Mouse (Mus musculus) splenic B cell, adult 2 months (primary cell): ENCODE data around the gene Arhgap30.

ENCODE experiments used
- DNase-seq: peaks from one replicate; pipeline ENCODE4 v3.0.0-alpha.2; 2011; ENCODE audit warnings: low read depth, low spot score
- H3K27me3 ChIP-seq: 2 replicates; pipeline ENCODE4 v1.6.1; 2012; ENCODE audit warnings: mild to moderate bottlenecking, low read length, moderate library complexity, mixed read lengths; ENCODE audit not compliant: control insufficient read depth, poor library complexity, insufficient read depth, severe bottlenecking
- H3K36me3 ChIP-seq: 2 replicates; pipeline ENCODE4 v1.6.1; 2012; ENCODE audit warnings: mild to moderate bottlenecking, low read length, moderate library complexity, mixed read lengths; ENCODE audit not compliant: control insufficient read depth, poor library complexity, insufficient read depth, severe bottlenecking

The Arhgap30 gene

GRCm38 (mm10) chr1:171361106-171362103 lies 27.3 kb upstream of the Arhgap30 start:
- DNase-seq = peak; percentile 89
- H3K36me3 ChIP-seq = no peaks in the 10 kb centered on the region; the same call in 1 of the 2 replicates
- H3K27me3 ChIP-seq = no peaks in the 10 kb centered on the region

DNA sequence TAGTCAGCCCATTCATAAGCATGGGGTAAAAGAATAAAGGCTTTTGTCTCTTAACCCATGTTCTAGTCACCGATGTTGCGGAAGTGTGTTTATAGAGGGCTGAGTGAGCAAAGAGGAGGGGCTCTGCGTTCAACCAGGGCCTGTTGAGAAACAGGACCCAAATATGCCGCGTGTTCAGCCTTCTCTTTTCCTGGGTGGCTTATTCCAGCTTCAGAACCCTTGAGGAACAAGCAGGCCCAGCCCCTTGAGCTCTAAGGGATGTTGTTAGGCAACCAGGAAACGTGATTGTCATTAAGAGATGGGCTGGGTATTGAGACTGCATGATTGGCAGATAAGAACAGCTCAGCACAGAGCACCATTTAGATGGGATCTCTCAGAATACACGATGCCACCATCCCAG lies 22.8 kb upstream of the Arhgap30 start:
- no peak for DNase-seq
- no peaks in the 10 kb centered on the region; the same call in 1 of the 2 replicates for H3K36me3 ChIP-seq

DNA sequence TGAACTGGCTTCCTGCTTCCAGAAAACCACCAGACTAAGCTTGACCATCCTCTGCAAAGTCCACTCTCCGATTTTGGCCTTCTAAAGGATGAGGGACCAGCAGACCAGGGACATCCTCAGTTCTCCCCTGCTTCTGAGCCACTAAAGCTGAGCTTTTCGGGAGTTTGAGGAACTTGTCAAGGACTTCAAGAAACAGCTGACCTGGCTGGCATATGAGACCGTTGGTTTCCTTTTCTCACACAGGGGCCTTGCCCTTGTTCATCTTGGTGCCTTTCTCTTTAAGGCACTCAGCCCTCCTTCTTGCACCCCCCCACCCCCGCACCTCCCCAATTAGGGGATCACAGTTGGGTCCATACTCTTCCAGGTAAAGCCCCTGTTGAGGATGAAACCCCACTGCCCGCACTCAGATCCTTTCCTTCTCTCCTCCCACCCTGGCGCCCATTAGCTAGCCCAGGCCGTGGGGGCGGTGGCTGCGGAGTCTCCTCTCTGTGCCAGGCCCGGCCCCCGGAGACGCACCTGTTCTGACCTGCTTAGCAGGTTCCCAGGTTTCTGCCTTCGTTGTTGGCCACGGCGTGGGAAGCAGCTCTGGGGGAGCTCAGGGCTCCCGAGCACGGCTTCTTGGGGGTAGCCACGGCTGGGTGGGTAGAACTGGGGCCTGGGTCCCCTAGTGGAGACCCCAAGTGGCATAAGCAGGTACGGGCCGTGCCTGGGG lies 18.8 kb upstream of the Arhgap30 start, which contains the start of gene Nectin4:
Nectin4 (plus strand) TSS at position 255 of the 712 bp plus-strand sequence.
- no peaks in the 10 kb centered on the region for H3K36me3 ChIP-seq
- no peak for DNase-seq
- H3K27me3 ChIP-seq = no peaks in the 10 kb centered on the region

More for the DNA sequence above, 22.8 kb upstream of the Arhgap30 start:
- H3K27me3 ChIP-seq = no peaks in the 10 kb centered on the region

- DNase-seq = no peak
- no peaks in the 10 kb centered on the region for H3K27me3 ChIP-seq
- no peaks in the 10 kb centered on the region for H3K36me3 ChIP-seq
These were observed 15.9 kb upstream of the Arhgap30 start for GRCm38 (mm10) chr1:171372880-171373279.

DNA sequence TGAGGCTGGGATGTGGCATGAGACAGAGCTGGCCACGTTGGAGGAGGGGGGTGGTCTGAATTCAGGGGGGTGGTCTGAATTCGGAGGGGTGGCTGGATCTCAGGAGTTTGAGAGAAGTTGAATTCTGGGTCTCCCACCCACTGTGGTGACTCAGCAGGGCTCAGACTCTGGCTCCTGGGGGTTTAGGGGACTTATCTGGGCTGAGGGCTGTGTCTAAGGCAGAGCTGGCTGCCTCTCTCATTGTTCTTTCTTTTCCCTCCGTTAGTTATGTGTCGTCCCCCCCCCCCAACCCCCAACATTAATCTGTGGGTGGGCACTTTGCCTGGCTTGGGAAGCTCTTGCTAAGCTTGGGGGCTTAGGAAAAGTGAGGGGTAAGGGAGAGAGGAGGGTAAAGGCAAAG lies 14.8 kb upstream of the Arhgap30 start:
- no peaks in the 10 kb centered on the region for H3K36me3 ChIP-seq
- no peak for DNase-seq

DNA sequence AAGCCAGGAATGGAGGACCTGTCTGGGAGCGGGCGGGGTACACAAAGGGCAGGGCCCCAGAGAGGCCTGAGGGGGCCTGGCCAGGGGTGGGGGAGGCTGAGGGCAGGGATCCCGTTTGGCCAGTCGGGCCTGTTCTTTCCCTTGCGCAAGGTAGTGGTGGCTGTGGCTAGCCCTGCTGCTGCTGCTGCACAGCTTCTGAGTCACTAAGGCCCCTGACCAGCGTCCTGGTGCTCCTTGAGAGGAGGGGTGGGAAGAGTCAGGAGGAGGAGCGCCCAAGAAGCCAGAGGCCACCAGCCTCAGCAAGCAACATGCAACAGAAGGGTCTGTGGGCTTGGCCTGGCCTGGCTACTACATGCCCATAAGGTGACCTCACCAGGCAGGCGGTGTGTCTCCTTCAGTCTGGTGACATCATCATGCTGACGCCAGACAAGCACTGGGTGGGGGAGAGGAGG lies 13.1 kb upstream of the Arhgap30 start:
- Histone ChIP-seq H3K27me3 (no peaks in the 10 kb centered on the region), H3K36me3 (no peaks in the 10 kb centered on the region)
- no peak for DNase-seq

More for the DNA sequence above, 14.8 kb upstream of the Arhgap30 start:
- no peaks in the 10 kb centered on the region for H3K27me3 ChIP-seq

DNA sequence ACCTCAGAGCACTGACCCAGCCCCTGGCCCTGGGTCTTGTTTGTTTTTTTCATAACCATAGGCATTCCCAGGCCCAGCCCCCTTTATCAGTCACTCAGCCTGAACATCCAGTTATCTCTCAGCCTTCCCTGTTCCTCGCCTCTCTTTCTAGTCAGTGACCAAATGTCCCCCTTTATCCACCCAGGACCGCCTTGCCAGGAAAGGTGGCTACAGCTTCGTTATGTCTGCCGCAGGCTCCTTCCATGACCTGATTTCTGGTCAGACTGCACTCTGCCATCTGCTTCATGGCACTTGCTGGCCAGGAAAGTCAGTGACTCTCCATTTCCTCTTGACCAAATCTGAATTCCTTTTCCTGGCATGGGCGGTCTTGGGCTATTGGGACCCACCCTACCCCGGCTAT lies 10.5 kb upstream of the Arhgap30 start:
- DNase-seq = no peak
- H3K27me3 ChIP-seq = no peaks in the 10 kb centered on the region
- H3K36me3 ChIP-seq = no peaks in the 10 kb centered on the region

- peak; percentile 83 for DNase-seq
- Histone ChIP-seq H3K36me3 (no peaks in the 10 kb centered on the region), H3K27me3 (no peaks in the 10 kb centered on the region)
These were observed 8.7 kb upstream of the Arhgap30 start for GRCm38 (mm10) chr1:171379935-171380599.

DNA sequence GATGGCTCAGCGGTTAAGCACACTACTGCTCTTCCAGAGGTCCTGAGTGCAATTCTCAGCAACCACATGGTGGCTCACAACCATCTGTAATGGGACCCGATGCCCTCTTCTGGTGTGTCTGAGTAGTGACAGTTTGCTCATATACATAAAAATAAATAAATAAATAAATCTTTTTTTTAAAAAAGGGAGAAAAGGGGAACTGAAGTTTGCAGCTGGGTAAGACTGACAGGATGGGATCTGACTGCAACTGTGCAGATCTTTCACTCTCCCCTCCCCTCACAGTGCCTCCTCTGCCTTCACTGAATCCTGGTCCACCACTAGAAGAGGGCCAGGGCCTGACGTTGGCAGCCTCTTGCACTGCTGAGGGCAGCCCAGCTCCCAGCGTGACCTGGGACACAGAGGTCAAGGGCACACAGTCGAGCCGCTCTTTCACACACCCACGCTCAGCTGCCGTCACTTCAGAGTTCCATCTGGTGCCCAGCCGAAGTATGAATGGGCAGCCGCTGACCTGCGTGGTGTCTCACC lies 6.6 kb upstream of the Arhgap30 start:
- Histone ChIP-seq H3K27me3 (no peaks in the 10 kb centered on the region), H3K36me3 (no peaks in the 10 kb centered on the region)
- peak; percentile 61 for DNase-seq

GRCm38 (mm10) chr1:171384361-171384760 lies 4.4 kb upstream of the Arhgap30 start:
- Histone ChIP-seq H3K27me3 (no peaks in the 10 kb centered on the region), H3K36me3 (no peaks in the 10 kb centered on the region)
- no peak for DNase-seq

- H3K36me3 ChIP-seq = no peaks in the 10 kb centered on the region
- peak; percentile 54 for DNase-seq
- H3K27me3 ChIP-seq = no peaks in the 10 kb centered on the region
These were observed 3.6 kb upstream of the Arhgap30 start for GRCm38 (mm10) chr1:171385171-171385570.

GRCm38 (mm10) chr1:171387099-171387498 lies 1.7 kb upstream of the Arhgap30 start:
- Histone ChIP-seq H3K36me3 (peaks cover 4% of the 10 kb centered on the region; the same call in 1 of the 2 replicates), H3K27me3 (no peaks in the 10 kb centered on the region)
- DNase-seq = peak; percentile 58

- Histone ChIP-seq H3K27me3 (no peaks in the 10 kb centered on the region), H3K36me3 (peaks cover 13% of the 10 kb centered on the region)
- DNase-seq = peak; percentile 94
These were observed 1.3 kb downstream of the Arhgap30 start for GRCm38 (mm10) chr1:171390101-171390500.

- Histone ChIP-seq H3K36me3 (peaks cover 29% of the 10 kb centered on the region), H3K27me3 (no peaks in the 10 kb centered on the region)
- DNase-seq = no peak
These were observed 13.1 kb downstream of the Arhgap30 start for GRCm38 (mm10) chr1:171401821-171402220.
